Mouse (Mus musculus) forebrain, embryonic 16.5 days (tissue): ENCODE measurements around the gene Sema6d. TPM values are rescaled to one million over a fixed set of nuclear protein-coding genes. Genes with fewer than 3 reads are reported as not detected.

ENCODE experiments used
- ATAC-seq: fragments of 200-750 bp; cut with Nextera tagmentation; 2 replicates; pipeline ENCODE4 v1.8.0; 2017; ENCODE audit warnings: mild to moderate bottlenecking, moderate library complexity
- H3K27ac ChIP-seq: fragments of 300-500 bp; sonication (generic); 2 replicates; pipeline ENCODE4 v1.5.1; 2014; ENCODE audit warnings: low read length, control low read depth
- H3K27me3 ChIP-seq: fragments of 300-500 bp; sonication (generic); replicated peaks from 2 replicates; pipeline ENCODE4 v1.6.1; 2014; ENCODE audit warnings: low read length; ENCODE audit not compliant: control insufficient read depth, insufficient read depth
- H3K36me3 ChIP-seq: fragments of 300-500 bp; sonication (generic); 2 replicates; pipeline ENCODE4 v1.6.1; 2014; ENCODE audit not compliant: control insufficient read depth, insufficient read depth
- H3K4me1 ChIP-seq: fragments of 300-500 bp; sonication (generic); replicated peaks from 2 replicates; pipeline ENCODE4 v1.6.1; 2014; ENCODE audit warnings: low read length; ENCODE audit not compliant: control insufficient read depth, insufficient read depth
- H3K4me2 ChIP-seq: fragments of 300-500 bp; sonication (generic); 2 replicates; pipeline ENCODE4 v1.6.1; 2014; ENCODE audit warnings: mild to moderate bottlenecking, low read length, control low read depth
- H3K4me3 ChIP-seq: fragments of 300-500 bp; sonication (generic); replicated peaks from 2 replicates; pipeline ENCODE4 v1.5.1; 2014; ENCODE audit warnings: mild to moderate bottlenecking, low read length, control low read depth
- H3K9ac ChIP-seq: fragments of 300-500 bp; sonication (generic); replicated peaks from 2 replicates; pipeline ENCODE4 v1.6.1; 2014; ENCODE audit warnings: low read depth, low read length, control low read depth
- H3K9me3 ChIP-seq: fragments of 300-500 bp; sonication (generic); 2 replicates; pipeline ENCODE4 v1.6.1; 2016; ENCODE audit warnings: low read length; ENCODE audit not compliant: control insufficient read depth
- WGBS: fragments of 180-500 bp; shearing (Covaris S2); extraction: QIAGEN DNeasy Blood & Tissue Kit; methylation state at CpG from one replicate; pipeline ENCODE4 v1.1.7; 2014; 5-methylcytosine and 5-hydroxymethylcytosine counted together
- polyA plus RNA-seq: library from polyadenylated mRNA; unstranded; fragments of >200 nt; fragmentation: Nextera tagmentation; extraction: Ambion mirVana; gene quantifications from 2 replicates; pipeline ENCODE4 v1.2.1, GENCODE M21; 2015

Sema6d gene
- polyA plus RNA-seq, 1 experiment from 2014 or later = 32.2 TPM

DNA sequence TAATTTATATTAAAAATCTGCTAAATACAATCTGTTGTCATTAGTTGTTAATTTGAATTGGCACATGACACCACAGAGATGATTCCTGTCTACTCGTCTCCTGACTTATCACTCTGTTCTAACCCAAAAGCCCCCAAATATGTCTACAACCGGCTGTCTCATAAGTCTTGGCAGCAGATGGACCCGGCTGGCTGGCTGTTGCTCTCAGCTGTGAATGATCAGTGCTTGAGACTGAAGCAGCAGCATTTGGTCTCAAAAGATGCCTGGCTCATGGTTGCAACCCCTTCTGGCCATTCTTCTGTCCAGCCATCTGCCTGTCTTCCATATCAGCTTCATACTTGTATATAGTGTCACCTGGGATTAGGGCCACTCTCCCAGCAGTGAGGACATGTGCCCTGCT is 434.4 kb downstream of the Sema6d start:
- Histone ChIP-seq H3K36me3 (no peaks in the 10 kb centered on the region), H3K27me3 (no peaks in the 10 kb centered on the region), H3K4me2 (no peak overlapping the region), H3K4me3 (no peak overlapping the region), H3K9ac (no peak overlapping the region), H3K27ac (peak overlapping the region; percentile 21), H3K4me1 (peaks cover 11% of the 10 kb centered on the region; the same call in 1 of the 2 replicates), H3K9me3 (no peaks in the 10 kb centered on the region)
- WGBS = 43% methylated on average over 3 of the region's 3 CpGs
- ATAC-seq = peak; percentile 88

DNA sequence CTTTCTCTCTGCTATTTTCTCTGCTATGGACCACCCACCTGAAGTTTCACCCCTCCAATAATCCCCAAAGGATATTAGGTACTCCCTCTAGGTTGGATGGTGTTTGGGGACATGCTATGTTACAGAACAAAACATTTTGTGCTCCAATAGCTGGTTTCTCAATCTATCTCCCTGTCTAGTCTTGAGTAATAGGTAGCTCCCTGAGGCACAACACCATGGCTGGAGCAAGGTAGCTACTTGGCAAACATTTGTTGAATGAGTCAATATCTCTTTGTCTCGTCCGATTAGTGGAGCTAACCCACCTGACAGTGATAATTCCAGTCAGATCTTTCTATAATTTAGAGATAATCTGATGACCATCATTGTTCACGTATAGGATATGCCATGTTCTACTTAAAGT is 437.9 kb downstream of the Sema6d start:
- Histone ChIP-seq H3K4me2 (no peak overlapping the region), H3K9me3 (no peaks in the 10 kb centered on the region), H3K36me3 (no peaks in the 10 kb centered on the region), H3K4me3 (no peak overlapping the region), H3K27me3 (no peaks in the 10 kb centered on the region), H3K9ac (no peak overlapping the region), H3K4me1 (peaks cover 8% of the 10 kb centered on the region; the same call in 1 of the 2 replicates), H3K27ac (no peak overlapping the region)
- ATAC-seq = no peak
- 86% methylated on average over 3 of the region's 3 CpGs for WGBS

DNA sequence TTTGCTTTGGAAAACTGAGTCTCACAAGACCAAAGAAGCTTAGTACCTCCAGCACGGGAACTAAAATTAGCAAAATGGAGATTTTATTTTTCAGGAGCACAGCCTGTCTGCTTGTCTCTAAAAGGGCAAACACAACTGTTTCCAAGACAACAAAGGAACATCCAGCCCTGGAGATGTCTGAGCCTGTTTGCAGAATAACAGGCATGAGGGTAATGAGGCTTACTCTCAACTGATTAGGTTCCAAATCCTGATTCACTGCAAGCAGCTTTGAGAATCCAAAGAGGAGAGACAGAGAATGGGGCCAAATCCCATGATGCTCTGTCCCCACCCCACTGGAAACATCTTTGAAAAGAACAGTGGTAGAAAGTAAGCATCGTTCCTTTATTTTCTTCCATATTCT is 440.7 kb downstream of the Sema6d start:
- no peak overlapping the region for H3K4me2 ChIP-seq
- H3K4me1 ChIP-seq = no peaks in the 10 kb centered on the region
- H3K27ac ChIP-seq = no peak overlapping the region
- no peaks in the 10 kb centered on the region for H3K9me3 ChIP-seq
- H3K27me3 ChIP-seq = no peaks in the 10 kb centered on the region
- no peaks in the 10 kb centered on the region for H3K36me3 ChIP-seq
- ATAC-seq = no peak
- no peak overlapping the region for H3K9ac ChIP-seq
- 53% methylated on average over 2 of the region's 2 CpGs for WGBS
- H3K4me3 ChIP-seq = no peak overlapping the region

DNA sequence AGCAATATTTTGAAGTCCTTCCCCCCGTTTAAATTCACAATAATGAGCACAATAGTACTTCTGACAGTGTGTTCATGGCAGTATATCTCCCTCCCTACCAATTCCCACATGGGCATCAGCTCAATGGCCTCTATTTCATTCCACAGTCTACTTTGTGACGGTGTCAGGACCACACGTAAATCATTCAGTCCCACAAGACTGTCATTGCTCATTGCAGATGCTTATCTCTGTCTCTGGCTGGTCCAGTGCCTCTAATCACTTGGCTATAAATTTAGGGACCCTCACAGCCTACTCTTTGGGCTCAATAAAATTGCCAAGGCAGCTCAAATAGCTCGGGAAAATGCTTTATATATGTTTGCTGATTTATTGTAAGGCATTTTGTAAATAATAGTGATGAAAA is 441.3 kb downstream of the Sema6d start:
- Histone ChIP-seq H3K27me3 (no peaks in the 10 kb centered on the region), H3K4me1 (no peaks in the 10 kb centered on the region), H3K27ac (no peak overlapping the region), H3K9ac (no peak overlapping the region), H3K9me3 (no peaks in the 10 kb centered on the region), H3K36me3 (no peaks in the 10 kb centered on the region), H3K4me2 (no peak overlapping the region), H3K4me3 (no peak overlapping the region)
- WGBS = 81% methylated on average over 4 of the region's 4 CpGs
- no peak for ATAC-seq

DNA sequence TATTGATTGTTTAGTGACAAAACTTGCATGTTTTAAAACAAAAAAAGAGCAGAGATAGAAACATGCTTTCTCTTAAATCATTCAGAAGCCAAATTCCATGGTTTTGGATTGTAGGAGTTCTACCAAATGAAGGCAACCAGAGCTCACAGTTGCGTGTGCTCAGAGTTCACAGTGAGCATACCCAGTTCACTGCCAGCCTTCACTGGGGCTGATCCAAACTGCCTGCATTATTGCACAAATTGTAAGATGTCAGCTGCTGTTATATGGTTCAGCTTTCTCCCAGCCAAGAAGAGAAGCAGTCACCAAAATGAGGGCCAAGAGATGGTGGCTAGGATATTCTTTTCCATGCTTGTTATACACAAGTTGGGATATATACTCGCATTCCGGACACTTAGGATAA is 443.1 kb downstream of the Sema6d start:
- Histone ChIP-seq H3K9ac (no peak overlapping the region), H3K9me3 (no peaks in the 10 kb centered on the region), H3K4me3 (no peak overlapping the region), H3K4me2 (no peak overlapping the region), H3K27me3 (no peaks in the 10 kb centered on the region), H3K36me3 (no peaks in the 10 kb centered on the region), H3K27ac (no peak overlapping the region), H3K4me1 (no peaks in the 10 kb centered on the region)
- 0 out of 2 replicates have a peak, but pooled peaks have one; percentile 47 for ATAC-seq
- WGBS = 84% methylated on average over 3 of the region's 3 CpGs

DNA sequence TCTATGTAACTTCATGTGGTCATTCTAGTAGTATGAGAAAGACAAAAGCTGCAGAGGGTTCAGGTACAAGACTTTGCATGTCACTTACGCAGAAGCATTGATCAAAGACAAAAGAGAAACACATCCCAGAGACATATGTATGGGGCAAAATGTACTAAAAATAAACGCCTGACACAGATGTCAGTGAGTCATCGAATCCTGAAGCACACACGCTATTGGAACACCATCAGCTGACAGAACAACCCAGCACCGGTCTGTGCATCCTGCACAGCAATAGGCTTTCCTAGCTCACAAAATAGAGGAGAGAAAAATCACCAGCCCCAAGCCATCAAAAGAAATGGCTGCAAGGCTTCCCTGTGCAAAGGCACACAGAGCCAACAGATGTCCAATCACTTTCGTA is 443.8 kb downstream of the Sema6d start:
- H3K4me3 ChIP-seq = no peak overlapping the region
- no peak overlapping the region for H3K9ac ChIP-seq
- no peak overlapping the region for H3K27ac ChIP-seq
- ATAC-seq = no peak
- no peaks in the 10 kb centered on the region for H3K4me1 ChIP-seq
- WGBS = 77% methylated on average over 6 of the region's 6 CpGs
- no peaks in the 10 kb centered on the region for H3K9me3 ChIP-seq
- no peak overlapping the region for H3K4me2 ChIP-seq
- no peaks in the 10 kb centered on the region for H3K36me3 ChIP-seq
- H3K27me3 ChIP-seq = no peaks in the 10 kb centered on the region

DNA sequence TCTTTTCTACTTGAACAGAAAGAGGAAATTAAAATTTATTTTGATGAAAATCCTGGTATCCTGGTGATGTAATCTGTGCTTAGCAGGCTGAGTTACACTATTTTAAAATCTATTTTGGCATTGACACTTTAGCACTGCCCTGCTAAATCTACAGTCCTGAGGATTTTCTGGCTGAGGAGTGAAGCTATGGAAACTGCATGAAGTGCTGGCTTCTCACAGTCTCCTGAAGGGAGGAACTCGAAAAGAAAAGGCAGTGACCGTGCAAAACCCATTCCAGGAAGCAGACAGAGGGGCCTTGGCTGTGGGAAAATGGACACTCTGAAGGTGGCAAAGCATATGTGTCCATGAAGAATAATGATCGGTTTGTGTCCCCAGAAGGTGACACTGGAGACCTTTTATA is 460.5 kb downstream of the Sema6d start:
- Histone ChIP-seq H3K27ac (no peak overlapping the region), H3K27me3 (no peaks in the 10 kb centered on the region), H3K4me2 (no peak overlapping the region), H3K4me3 (no peak overlapping the region), H3K9ac (no peak overlapping the region), H3K9me3 (no peaks in the 10 kb centered on the region), H3K36me3 (no peaks in the 10 kb centered on the region), H3K4me1 (no peaks in the 10 kb centered on the region)
- WGBS = 61% methylated on average over 3 of the region's 3 CpGs
- ATAC-seq = no peak

DNA sequence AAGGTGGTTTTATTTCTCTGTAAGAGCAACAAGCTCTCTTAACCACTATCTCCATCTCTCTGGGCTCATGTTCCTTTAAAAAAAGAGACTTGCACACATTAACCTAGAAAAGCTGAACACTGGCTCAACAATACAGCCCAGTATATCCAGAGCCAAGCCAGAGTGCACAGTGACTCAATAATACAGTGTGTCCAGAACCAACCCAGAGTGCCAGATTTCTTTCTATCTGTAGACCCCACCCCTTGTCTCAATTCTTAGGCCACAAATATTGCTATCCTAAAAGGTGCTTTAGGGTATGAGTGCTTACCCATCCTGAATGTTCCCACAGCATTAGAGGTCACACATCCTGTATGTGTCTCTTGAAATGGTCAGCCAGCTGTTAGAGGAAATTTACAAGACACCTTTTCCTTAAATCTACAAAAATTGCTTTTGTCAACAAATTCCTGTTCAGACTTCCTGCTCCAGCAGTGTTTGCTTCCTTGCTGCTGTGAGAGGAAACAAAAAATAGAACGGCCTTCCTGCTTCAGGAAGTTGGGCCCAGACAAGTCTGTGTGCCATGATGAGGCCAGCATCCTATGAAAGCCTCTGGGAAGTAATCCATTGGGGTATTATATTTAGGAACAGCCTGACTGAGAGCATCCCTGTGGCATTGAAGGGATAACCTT is 465.1 kb downstream of the Sema6d start:
- H3K4me1 ChIP-seq = no peaks in the 10 kb centered on the region
- no peak overlapping the region for H3K4me2 ChIP-seq
- 79% methylated on average over 1 of the region's 1 CpGs for WGBS
- no peaks in the 10 kb centered on the region for H3K9me3 ChIP-seq
- no peak for ATAC-seq
- H3K4me3 ChIP-seq = no peak overlapping the region
- no peak overlapping the region for H3K9ac ChIP-seq
- no peaks in the 10 kb centered on the region for H3K27me3 ChIP-seq
- H3K27ac ChIP-seq = no peak overlapping the region
- no peaks in the 10 kb centered on the region for H3K36me3 ChIP-seq

DNA sequence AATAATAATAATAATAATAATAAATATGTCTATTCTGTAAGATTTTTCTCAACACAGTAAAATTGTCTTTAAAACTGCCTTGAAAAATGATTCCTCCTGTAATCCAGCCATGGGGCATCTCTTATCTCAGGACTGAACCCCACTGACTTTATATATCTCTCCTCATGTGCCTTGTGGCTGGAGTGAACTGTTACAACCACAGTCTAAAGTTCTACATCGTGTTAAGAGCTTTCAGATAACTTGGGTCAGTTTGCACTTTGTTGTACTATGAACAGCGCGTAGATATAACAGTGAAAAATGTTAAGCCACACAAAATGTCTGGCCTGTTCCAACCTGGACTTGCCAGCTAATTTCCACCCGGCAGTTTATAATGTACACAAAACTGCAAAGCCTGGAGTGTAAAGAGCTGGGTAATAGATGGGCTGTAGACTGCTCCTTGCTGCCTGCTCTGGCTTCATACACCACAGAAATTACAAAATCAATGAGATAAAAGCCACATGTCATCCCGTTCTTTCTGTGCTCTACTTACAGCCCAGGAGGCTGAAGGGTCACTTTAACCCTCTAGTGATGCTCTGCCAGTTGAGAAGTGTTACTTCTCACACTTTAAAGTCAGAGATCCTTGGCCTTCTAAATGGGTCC is 467.2 kb downstream of the Sema6d start:
- Histone ChIP-seq H3K4me3 (no peak overlapping the region), H3K4me2 (no peak overlapping the region), H3K4me1 (peaks cover 3% of the 10 kb centered on the region), H3K27me3 (no peaks in the 10 kb centered on the region), H3K27ac (no peak overlapping the region), H3K9ac (no peak overlapping the region), H3K9me3 (no peaks in the 10 kb centered on the region), H3K36me3 (no peaks in the 10 kb centered on the region)
- no peak for ATAC-seq
- WGBS = 86% methylated on average over 5 of the region's 5 CpGs
